Comparison of ENCODE assay signal across 8 mouse cellular contexts in genomic region chr8:83331899-83332697, GRCm38 (mm10). TPM values are rescaled to one million over a fixed set of nuclear protein-coding genes. Genes with fewer than 3 reads are reported as not detected.
A peak's percentile ranks its signal among the peaks of the same experiment; 100 is the strongest.
DNase-seq lines count a peak whose midpoint lies in the region; ATAC-seq lines count a peak whose summit lies in the region.

Gene Elmod2, minus strand, starts transcription at chr8:83332486.

- peak within 1 kb of the TSS; percentile 92 for H3K9ac ChIP-seq in heart, embryonic 13.5 days
- peak within 1 kb of the TSS; percentile 88 for H3K9ac ChIP-seq in liver, embryonic 12.5 days
- peak within 1 kb of the TSS; percentile 78 for H3K9ac ChIP-seq in stomach, embryonic 15.5 days

- WGBS in heart, embryonic 13.5 days: under 1% methylated on average over 76 of the region's 85 CpGs
- WGBS in liver, embryonic 12.5 days (ENCODE audit: insufficient replicate concordance): under 1% methylated on average over 85 of the region's 85 CpGs
- WGBS in stomach, embryonic 15.5 days: under 1% methylated on average over 84 of the region's 85 CpGs

- H3K4me1 ChIP-seq in brown adipose tissue, adult 24 weeks (ENCODE audit: control insufficient read depth, insufficient read depth, insufficient read length, low read length): no peaks in the 10 kb centered on the region
- H3K4me1 ChIP-seq in heart, embryonic 13.5 days: peaks cover 8% of the 10 kb centered on the region
- peaks cover 11% of the 10 kb centered on the region for H3K4me1 ChIP-seq in liver, embryonic 12.5 days
- H3K4me1 ChIP-seq in stomach, embryonic 15.5 days: peaks cover 4% of the 10 kb centered on the region; the same call in 1 of the 2 replicates

- H3K27ac ChIP-seq in brown adipose tissue, adult 24 weeks (replicated peaks; ENCODE audit: low read depth, low read length): peak within 1 kb of the TSS; percentile 84
- no peak within 1 kb of the TSS; the same call in 1 of the 2 replicates for H3K27ac ChIP-seq in heart, embryonic 13.5 days (replicated peaks)
- peak within 1 kb of the TSS; percentile 80 for H3K27ac ChIP-seq in liver, embryonic 12.5 days
- H3K27ac ChIP-seq in stomach, embryonic 15.5 days: peak within 1 kb of the TSS; percentile 55

- peak within 1 kb of the TSS; percentile 92 for H3K4me2 ChIP-seq in heart, embryonic 13.5 days
- peak within 1 kb of the TSS; percentile 87 for H3K4me2 ChIP-seq in liver, embryonic 12.5 days
- H3K4me2 ChIP-seq in stomach, embryonic 15.5 days: peak within 1 kb of the TSS; percentile 87

- peak within 1 kb of the TSS; percentile 83 for H3K4me3 ChIP-seq in brown adipose tissue, adult 24 weeks (ENCODE audit: insufficient read depth, low read depth, low read length)
- peak within 1 kb of the TSS; percentile 92 for H3K4me3 ChIP-seq in heart, embryonic 13.5 days
- peak within 1 kb of the TSS; percentile 95 for H3K4me3 ChIP-seq in liver, embryonic 12.5 days
- peak within 1 kb of the TSS; percentile 89 for H3K4me3 ChIP-seq in stomach, embryonic 15.5 days (replicated peaks)

- H3K9me3 ChIP-seq in heart, embryonic 13.5 days: no peaks in the 10 kb centered on the region
- H3K9me3 ChIP-seq in liver, embryonic 12.5 days (replicated peaks): no peaks in the 10 kb centered on the region
- no peaks in the 10 kb centered on the region for H3K9me3 ChIP-seq in stomach, embryonic 15.5 days

- peak; percentile 97 for DNase-seq in CD4-positive, CD25-positive, alpha-beta regulatory T cell, adult 2 months (ENCODE audit: low read depth, low spot score)
- peak; percentile 23 for DNase-seq in fat pad, adult 2 months (ENCODE audit: extremely low read depth, low read depth, low spot score)
- DNase-seq in kidney, postnatal 10 days: peak; percentile 99
- DNase-seq in natural killer cell, adult 2 months (ENCODE audit: low spot score in 2 of 2): peak; percentile 85 to 92

- peak; percentile 96 for ATAC-seq in heart, embryonic 13.5 days (ENCODE audit: extremely low read depth, insufficient number of reproducible peaks, low FRiP score, low TSS enrichment)
- ATAC-seq in liver, embryonic 12.5 days: peak; percentile 100
- ATAC-seq in stomach, embryonic 15.5 days (ENCODE audit: insufficient read depth, low FRiP score, low read depth): peak; percentile 99

- H3K27me3 ChIP-seq in heart, embryonic 13.5 days (replicated peaks): peaks cover 14% of the 10 kb centered on the region
- peaks cover 21% of the 10 kb centered on the region for H3K27me3 ChIP-seq in liver, embryonic 12.5 days (replicated peaks)
- no peaks in the 10 kb centered on the region for H3K27me3 ChIP-seq in stomach, embryonic 15.5 days (replicated peaks)

- H3K36me3 ChIP-seq in heart, embryonic 13.5 days: peaks cover 18% of the 10 kb centered on the region
- peaks cover 23% of the 10 kb centered on the region for H3K36me3 ChIP-seq in liver, embryonic 12.5 days
- no peaks in the 10 kb centered on the region; the same call in 1 of the 2 replicates for H3K36me3 ChIP-seq in stomach, embryonic 15.5 days

RNA-seq across cellular contexts. Expression of gene Elmod2, which starts in this region (rescaled TPM):
- polyA plus RNA-seq in brown adipose tissue, adult 24 weeks (2012; ENCODE audit: insufficient read depth, insufficient read length, missing spikeins): 12.5 and 13.6 TPM in 2 replicates
- polyA plus RNA-seq in heart, embryonic 13.5 days (2015; fragmentation: Nextera tagmentation; extraction: Ambion mirVana): 8.6 and 8.9 TPM in 2 replicates
- 9.7 and 9.9 TPM in 2 replicates for polyA plus RNA-seq in liver, embryonic 12.5 days (2016; fragmentation: Nextera tagmentation; extraction: Ambion mirVana)
- 14.4 and 14.7 TPM in 2 replicates for polyA plus RNA-seq in stomach, embryonic 15.5 days (2015; fragmentation: Nextera tagmentation; extraction: Ambion mirVana)

Comparison
In these comparisons a context has a peak if more than half of its experiments do, and no peak if none do; other contexts are left out.
1. DNase-seq: peak in every context shown above with its lines; median percentile 99 in kidney, postnatal 10 days; 97 in CD4-positive, CD25-positive, alpha-beta regulatory T cell, adult 2 months; 88 in natural killer cell, adult 2 months; 23 in fat pad, adult 2 months.